Mouse (Mus musculus): ENCODE data around the gene Adgrg3. TPM values are rescaled to one million over a fixed set of nuclear protein-coding genes. Genes with fewer than 3 reads are reported as not detected.
A peak's percentile ranks its signal among the peaks of the same experiment; 100 is the strongest.

The Adgrg3 gene
- polyA plus RNA-seq, 1 experiment = 9.1 TPM

- H3ac ChIP-seq (ENCODE audit: control insufficient read depth, insufficient read length) = no peak overlapping the region
- no peaks in the 10 kb centered on the region for H3K27me3 ChIP-seq (ENCODE audit: control insufficient read depth, insufficient read depth, insufficient read length)
- H3K4me3 ChIP-seq = no peak overlapping the region
- no peak overlapping the region for H3K4me2 ChIP-seq (ENCODE audit: low read depth)
- no peak for TF ChIP-seq E2F4 (IDR thresholded peaks at IDR 0.05; ENCODE audit: insufficient read depth)
- TF ChIP-seq MYOD1 (IDR thresholded peaks at IDR 0.05; ENCODE audit: control insufficient read depth in 1 of 3, insufficient read length in 2 of 3, low read depth in 2 of 3) = peak in 2 of 3 experiments; percentile 92 to 96
- TF ChIP-seq TCF3 (IDR thresholded peaks at IDR 0.05; ENCODE audit: insufficient read length, low read depth) = peak; percentile 75
- peak in 2 of 3 experiments; percentile 44 to 79 for TF ChIP-seq MYOG (IDR thresholded peaks at IDR 0.05; ENCODE audit: control insufficient read depth in 1 of 3, insufficient read depth in 1 of 3, insufficient read length in 2 of 3, low read depth in 2 of 3)
- no peaks in the 10 kb centered on the region for H3K79me2 ChIP-seq (ENCODE audit: control insufficient read depth, insufficient read depth)
- no peaks in the 10 kb centered on the region for H3K36me3 ChIP-seq (ENCODE audit: control insufficient read depth, insufficient read depth)
Measured at GRCm38 (mm10) chr8:95017969-95018635, 610 bp downstream of the Adgrg3 start.

GRCm38 (mm10) chr8:95020293-95020777 lies 2.8 kb downstream of the Adgrg3 start:
- Histone ChIP-seq H3K79me2 (ENCODE audit: control insufficient read depth, insufficient read depth) (no peaks in the 10 kb centered on the region), H3K4me3 (peak overlapping the region; percentile 18), H3K4me2 (ENCODE audit: low read depth) (peak overlapping the region; percentile 45), H3ac (ENCODE audit: control insufficient read depth, insufficient read length) (no peak overlapping the region), H3K27me3 (ENCODE audit: control insufficient read depth, insufficient read depth, insufficient read length) (no peaks in the 10 kb centered on the region), H3K36me3 (ENCODE audit: control insufficient read depth, insufficient read depth) (no peaks in the 10 kb centered on the region)
- TF ChIP-seq TCF12 (IDR thresholded peaks at IDR 0.05; ENCODE audit: insufficient read depth, poor library complexity, severe bottlenecking) = no peak
- TF ChIP-seq CEBPB (IDR thresholded peaks at IDR 0.05; ENCODE audit: insufficient read depth, poor library complexity, severe bottlenecking) = peak; percentile 56; the same call in 1 of the 2 replicates
- TF ChIP-seq MYOG (IDR thresholded peaks at IDR 0.05; ENCODE audit: control insufficient read depth in 1 of 3, insufficient read depth in 1 of 3, insufficient read length in 2 of 3, low read depth in 2 of 3) = no peak
- no peak for TF ChIP-seq MAX (IDR thresholded peaks at IDR 0.05; ENCODE audit: low read depth)
- no peak for TF ChIP-seq TCF3 (IDR thresholded peaks at IDR 0.05; ENCODE audit: insufficient read length, low read depth)

GRCm38 (mm10) chr8:95020821-95021220 lies 3.3 kb downstream of the Adgrg3 start:
- H3K4me2 ChIP-seq (ENCODE audit: low read depth) = peak overlapping the region; percentile 57
- no peak overlapping the region for H3ac ChIP-seq (ENCODE audit: control insufficient read depth, insufficient read length)
- no peaks in the 10 kb centered on the region for H3K27me3 ChIP-seq (ENCODE audit: control insufficient read depth, insufficient read depth, insufficient read length)
- H3K4me3 ChIP-seq = peak overlapping the region; percentile 18
- no peaks in the 10 kb centered on the region for H3K79me2 ChIP-seq (ENCODE audit: control insufficient read depth, insufficient read depth)
- no peak for TF ChIP-seq MYOD1 (IDR thresholded peaks at IDR 0.05; ENCODE audit: control insufficient read depth in 1 of 3, insufficient read length in 2 of 3, low read depth in 2 of 3)
- no peak for TF ChIP-seq REST (IDR thresholded peaks at IDR 0.05; ENCODE audit: insufficient read depth, insufficient read length)
- no peak for TF ChIP-seq POLR2A (IDR thresholded peaks at IDR 0.05; ENCODE audit: insufficient read length, low read depth)
- TF ChIP-seq MAX (IDR thresholded peaks at IDR 0.05; ENCODE audit: low read depth) = no peak
- TF ChIP-seq USF1 (IDR thresholded peaks at IDR 0.05; ENCODE audit: low read depth) = no peak
- no peak for TF ChIP-seq POLR2AphosphoS2 (IDR thresholded peaks at IDR 0.05; ENCODE audit: insufficient read length, low read depth)
- TF ChIP-seq E2F4 (IDR thresholded peaks at IDR 0.05; ENCODE audit: insufficient read depth) = no peak
- no peak for TF ChIP-seq SRF (IDR thresholded peaks at IDR 0.05; ENCODE audit: control insufficient read depth, insufficient read length, low read depth)
- TF ChIP-seq CEBPB (IDR thresholded peaks at IDR 0.05; ENCODE audit: insufficient read depth, poor library complexity, severe bottlenecking) = no peak
- no peak for TF ChIP-seq MYOG (IDR thresholded peaks at IDR 0.05; ENCODE audit: control insufficient read depth in 1 of 3, insufficient read depth in 1 of 3, insufficient read length in 2 of 3, low read depth in 2 of 3)
- TF ChIP-seq TCF3 (IDR thresholded peaks at IDR 0.05; ENCODE audit: insufficient read length, low read depth) = no peak
- TF ChIP-seq TCF12 (IDR thresholded peaks at IDR 0.05; ENCODE audit: insufficient read depth, poor library complexity, severe bottlenecking) = no peak
- no peaks in the 10 kb centered on the region for H3K36me3 ChIP-seq (ENCODE audit: control insufficient read depth, insufficient read depth)

- no peak for TF ChIP-seq E2F4 (IDR thresholded peaks at IDR 0.05; ENCODE audit: insufficient read depth)
- no peak for TF ChIP-seq POLR2AphosphoS2 (IDR thresholded peaks at IDR 0.05; ENCODE audit: insufficient read length, low read depth)
- TF ChIP-seq TCF3 (IDR thresholded peaks at IDR 0.05; ENCODE audit: insufficient read length, low read depth) = no peak
- TF ChIP-seq MYOG (IDR thresholded peaks at IDR 0.05; ENCODE audit: control insufficient read depth in 1 of 3, insufficient read depth in 1 of 3, insufficient read length in 2 of 3, low read depth in 2 of 3) = no peak
- no peak for TF ChIP-seq REST (IDR thresholded peaks at IDR 0.05; ENCODE audit: insufficient read depth, insufficient read length)
- Histone ChIP-seq H3ac (ENCODE audit: control insufficient read depth, insufficient read length) (no peak overlapping the region), H3K79me2 (ENCODE audit: control insufficient read depth, insufficient read depth) (no peaks in the 10 kb centered on the region), H3K4me3 (no peak overlapping the region), H3K4me2 (ENCODE audit: low read depth) (peak overlapping the region; percentile 34), H3K27me3 (ENCODE audit: control insufficient read depth, insufficient read depth, insufficient read length) (no peaks in the 10 kb centered on the region), H3K36me3 (ENCODE audit: control insufficient read depth, insufficient read depth) (no peaks in the 10 kb centered on the region)
Measured at GRCm38 (mm10) chr8:95023201-95023600, 5.7 kb downstream of the Adgrg3 start.

GRCm38 (mm10) chr8:95024387-95024786 lies 6.9 kb downstream of the Adgrg3 start:
- H3K36me3 ChIP-seq (ENCODE audit: control insufficient read depth, insufficient read depth) = no peaks in the 10 kb centered on the region
- H3K4me3 ChIP-seq = no peak overlapping the region
- H3ac ChIP-seq (ENCODE audit: control insufficient read depth, insufficient read length) = no peak overlapping the region
- no peak overlapping the region for H3K4me2 ChIP-seq (ENCODE audit: low read depth)
- no peaks in the 10 kb centered on the region for H3K79me2 ChIP-seq (ENCODE audit: control insufficient read depth, insufficient read depth)
- no peak for TF ChIP-seq SRF (IDR thresholded peaks at IDR 0.05; ENCODE audit: control insufficient read depth, insufficient read length, low read depth)
- no peak for TF ChIP-seq MAX (IDR thresholded peaks at IDR 0.05; ENCODE audit: low read depth)
- TF ChIP-seq POLR2AphosphoS2 (IDR thresholded peaks at IDR 0.05; ENCODE audit: insufficient read length, low read depth) = no peak
- no peak for TF ChIP-seq TCF12 (IDR thresholded peaks at IDR 0.05; ENCODE audit: insufficient read depth, poor library complexity, severe bottlenecking)
- no peak for TF ChIP-seq REST (IDR thresholded peaks at IDR 0.05; ENCODE audit: insufficient read depth, insufficient read length)
- TF ChIP-seq E2F4 (IDR thresholded peaks at IDR 0.05; ENCODE audit: insufficient read depth) = no peak
- TF ChIP-seq CEBPB (IDR thresholded peaks at IDR 0.05; ENCODE audit: insufficient read depth, poor library complexity, severe bottlenecking) = no peak
- TF ChIP-seq TCF3 (IDR thresholded peaks at IDR 0.05; ENCODE audit: insufficient read length, low read depth) = no peak
- TF ChIP-seq USF1 (IDR thresholded peaks at IDR 0.05; ENCODE audit: low read depth) = no peak
- no peak for TF ChIP-seq MYOD1 (IDR thresholded peaks at IDR 0.05; ENCODE audit: control insufficient read depth in 1 of 3, insufficient read length in 2 of 3, low read depth in 2 of 3)
- no peak for TF ChIP-seq MYOG (IDR thresholded peaks at IDR 0.05; ENCODE audit: control insufficient read depth in 1 of 3, insufficient read depth in 1 of 3, insufficient read length in 2 of 3, low read depth in 2 of 3)
- TF ChIP-seq POLR2A (IDR thresholded peaks at IDR 0.05; ENCODE audit: insufficient read length, low read depth) = no peak
- H3K27me3 ChIP-seq (ENCODE audit: control insufficient read depth, insufficient read depth, insufficient read length) = no peaks in the 10 kb centered on the region

All from myocyte (in vitro differentiated cells).